Mouse (Mus musculus): Measurements from ENCODE around the gene Usp38.
A peak's percentile ranks its signal among the peaks of the same experiment; 100 is the strongest.
"Not testable (repeated sequence)": the region's sequence is repeated elsewhere in the genome, so short reads cannot be mapped to it uniquely, and the experiment has no call there.

The Usp38 gene

GRCm38 (mm10) chr8:81014789-81015699 is at the start of gene Usp38:
Gene Usp38, minus strand, starts transcription at chr8:81014928.
- peak; percentile 100 for DNase-seq (ENCODE audit: low spot score in 2 of 2)

GRCm38 (mm10) chr8:81062566-81062965 is 47.8 kb upstream of the Usp38 start:
- no peak for DNase-seq (ENCODE audit: low spot score in 2 of 2)

DNA sequence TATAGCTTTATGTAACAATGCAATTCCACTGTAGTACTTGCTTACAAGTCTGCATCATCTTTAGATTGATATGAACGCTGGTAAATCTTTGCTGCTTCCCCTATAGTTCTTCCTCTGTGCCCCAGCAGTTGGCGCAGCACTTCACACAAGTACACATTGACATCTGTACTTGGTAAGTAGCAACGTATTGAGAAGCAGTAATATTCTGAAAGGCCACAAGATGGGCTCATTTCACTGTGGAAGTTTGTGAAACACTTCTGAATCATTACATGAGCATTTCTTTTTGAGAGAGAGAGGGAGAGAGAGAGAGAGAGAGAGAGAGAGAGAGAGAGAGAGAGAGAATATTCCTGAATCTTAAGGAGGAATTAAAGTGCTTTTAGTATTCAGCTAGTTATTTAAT is 47.2 kb upstream of the Usp38 start:
- no peak for DNase-seq (ENCODE audit: low spot score in 2 of 2)

DNA sequence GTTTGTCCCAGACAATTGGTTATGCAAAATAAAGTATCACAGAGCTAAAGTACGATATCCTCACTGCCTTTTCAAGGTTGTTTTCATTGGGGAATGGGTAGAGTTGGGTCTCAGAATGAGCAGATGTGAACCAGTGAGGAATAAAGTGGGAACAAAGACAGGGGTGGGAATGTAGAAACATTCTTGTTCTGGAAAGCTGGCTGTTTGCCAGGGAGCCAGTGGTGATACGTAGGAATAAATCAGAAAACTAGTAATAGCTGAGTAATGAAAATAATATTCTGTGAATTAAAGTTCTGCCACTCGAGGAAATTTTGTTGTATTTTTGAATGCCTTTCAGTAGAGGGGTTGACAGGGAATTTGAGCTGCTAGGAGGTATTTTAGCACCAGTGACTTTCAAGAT is 29.5 kb upstream of the Usp38 start:
- no peak for DNase-seq (ENCODE audit: low spot score in 2 of 2)

DNA sequence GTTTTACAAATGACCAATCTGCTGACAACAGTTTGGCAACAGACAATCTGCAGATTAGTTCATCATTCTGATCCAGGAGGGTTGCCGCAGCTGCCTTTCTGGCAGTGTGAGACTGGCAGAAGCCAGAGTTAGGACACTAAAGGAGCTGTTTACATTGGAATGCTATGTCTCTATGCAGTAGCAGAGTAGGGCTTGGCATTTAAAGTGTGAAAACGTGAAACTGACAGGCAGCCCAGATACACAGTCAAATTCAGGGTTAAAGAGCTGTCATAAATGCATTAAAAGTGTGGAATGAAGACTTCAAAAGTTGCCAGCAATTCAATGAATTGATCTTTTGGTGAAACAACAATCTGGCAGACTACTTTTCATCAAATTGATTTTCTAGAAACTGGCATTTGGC is 13.3 kb upstream of the Usp38 start:
- no peak for DNase-seq (ENCODE audit: low spot score in 2 of 2)

DNA sequence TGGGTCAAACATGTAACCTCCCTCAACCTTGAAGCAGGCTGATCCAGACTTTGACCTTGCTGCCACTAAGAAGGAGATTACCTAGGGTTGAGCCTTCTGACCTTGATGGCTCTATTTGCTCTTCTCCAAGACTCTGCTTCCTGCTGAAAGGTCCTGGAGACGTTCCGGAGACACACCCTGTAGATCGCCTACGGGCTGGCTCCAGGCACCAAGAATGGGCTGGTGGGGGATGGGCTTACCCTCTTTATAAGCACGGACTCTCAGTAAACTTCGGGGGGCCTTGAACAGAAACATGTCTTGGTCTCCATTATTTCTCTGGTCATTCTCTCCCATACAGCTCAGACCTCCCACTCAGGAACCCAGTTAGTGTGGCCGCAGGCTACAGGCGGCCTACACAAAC is 2.8 kb upstream of the Usp38 start:
- not testable (repeated sequence) for DNase-seq (ENCODE audit: low spot score in 2 of 2)

DNA sequence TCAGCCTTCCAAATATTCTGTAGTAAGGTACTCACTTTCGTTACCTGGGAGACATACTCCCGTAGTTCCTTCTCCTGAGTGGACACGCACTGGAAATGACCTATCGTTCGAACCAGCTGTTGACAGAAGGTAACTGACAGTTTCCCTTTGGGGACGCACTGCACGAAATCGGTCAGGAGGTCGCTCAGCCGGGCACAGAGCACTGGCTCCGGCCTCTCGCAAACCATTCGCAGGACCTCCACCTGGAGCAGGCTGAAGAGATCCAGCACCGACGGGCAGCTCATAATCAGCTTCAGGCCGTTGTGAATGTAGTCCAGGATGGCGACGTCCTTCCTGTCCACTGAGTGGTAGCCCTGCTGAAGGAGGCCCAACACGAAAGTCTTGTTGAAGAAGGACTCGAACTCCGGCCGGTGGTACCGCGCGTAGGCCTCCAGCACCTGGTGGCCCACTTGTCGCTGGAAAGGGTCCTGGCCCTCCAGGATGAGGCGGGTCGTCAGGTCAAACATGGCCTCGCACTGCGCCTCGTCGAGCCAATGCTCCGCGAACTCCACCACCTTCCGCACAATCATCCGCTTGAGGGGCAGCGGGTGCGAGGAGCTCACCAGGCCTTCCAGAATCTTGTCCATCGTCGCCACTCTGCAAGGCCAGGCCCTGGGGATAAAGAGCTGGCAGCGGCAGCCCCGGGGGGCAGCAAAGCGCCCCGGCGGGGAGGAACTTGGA is 757 bp downstream of the Usp38 start:
- DNase-seq (ENCODE audit: low spot score in 2 of 2) = no peak

- DNase-seq (ENCODE audit: low spot score in 2 of 2) = no peak
Measured at GRCm38 (mm10) chr8:81012699-81013098, 2.0 kb downstream of the Usp38 start.

DNA sequence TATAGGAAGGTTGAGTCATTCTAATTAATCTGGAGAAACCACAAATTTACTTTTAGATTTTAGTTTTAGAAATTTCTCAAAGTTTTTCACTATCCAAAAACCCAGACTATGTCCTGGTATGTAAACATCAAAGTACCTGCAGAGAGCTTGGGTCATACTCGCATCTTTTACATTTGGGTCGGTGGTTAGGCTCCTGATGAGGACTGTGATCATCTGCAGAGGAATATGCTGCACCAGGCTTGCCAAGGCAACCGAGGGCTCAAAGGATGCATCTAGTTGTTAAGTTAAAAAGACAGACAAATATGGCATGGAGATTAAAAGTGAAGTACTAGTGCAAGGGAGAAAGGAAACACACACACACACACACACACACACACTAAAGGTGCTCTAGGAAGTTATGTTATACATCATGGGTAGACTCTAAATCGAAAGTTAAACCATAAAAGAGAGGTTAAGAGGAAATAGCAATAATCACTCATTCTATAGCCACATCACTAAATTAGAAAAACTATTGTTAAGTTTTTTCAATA is 2.6 kb downstream of the Usp38 start:
- DNase-seq (ENCODE audit: low spot score in 2 of 2) = no peak

DNA sequence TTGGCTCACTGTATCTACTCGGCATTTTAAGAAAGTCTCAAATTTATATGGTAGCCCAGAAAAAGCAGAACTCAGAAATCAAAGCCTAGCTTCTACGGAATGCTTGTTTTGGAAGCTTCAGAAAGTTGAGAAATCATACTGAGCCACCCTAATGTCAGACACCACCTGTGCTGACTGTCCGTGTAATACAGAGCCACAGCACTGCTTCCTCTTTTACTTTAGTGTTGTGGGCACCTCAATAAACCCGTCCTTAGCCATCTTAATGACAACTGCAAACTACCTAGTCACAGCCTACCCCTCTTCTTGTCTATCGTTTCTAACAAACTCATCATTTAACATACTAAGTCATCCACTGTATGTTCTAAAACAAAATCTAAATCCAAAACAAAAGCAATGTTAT is 4.3 kb downstream of the Usp38 start:
- DNase-seq (ENCODE audit: low spot score in 2 of 2) = no peak

DNA sequence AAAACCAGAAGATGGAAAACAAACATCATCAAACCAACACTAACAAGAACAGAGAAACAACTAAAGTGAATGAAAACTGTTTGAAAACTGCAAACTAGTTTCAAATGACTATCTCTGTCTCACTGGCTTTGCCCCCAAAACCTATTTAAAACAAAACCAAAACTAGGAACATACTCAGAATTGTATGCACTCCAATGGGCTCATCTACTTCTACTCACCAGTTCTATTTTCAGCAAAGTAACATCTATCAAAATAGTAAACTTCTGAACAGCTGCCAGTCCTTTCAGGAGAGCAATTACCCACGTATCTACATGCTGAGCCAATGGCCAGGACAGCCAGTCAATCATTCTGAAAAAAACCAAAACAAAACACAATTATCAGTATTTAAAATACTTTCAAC is 9.6 kb downstream of the Usp38 start:
- DNase-seq (ENCODE audit: low spot score in 2 of 2) = no peak

DNA sequence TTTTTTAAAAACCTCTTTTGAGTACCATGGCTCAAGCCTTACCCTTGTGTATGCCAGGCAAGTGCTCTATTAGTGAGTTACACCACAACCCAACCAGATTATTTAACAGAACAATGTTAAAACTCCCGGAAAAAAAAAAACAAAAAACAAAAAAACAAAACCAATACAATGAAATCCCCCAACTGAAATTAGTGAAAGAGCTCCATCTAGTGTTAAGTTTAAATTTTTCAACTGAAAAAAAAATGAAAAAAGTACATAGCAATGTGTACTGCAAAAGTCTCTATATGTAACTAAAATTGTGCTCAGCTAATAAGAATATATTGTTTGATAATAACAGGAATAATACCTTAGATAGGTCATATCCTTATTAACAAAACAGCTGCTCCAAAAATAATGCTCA is 18.1 kb downstream of the Usp38 start:
- no peak for DNase-seq (ENCODE audit: low spot score in 2 of 2)

DNA sequence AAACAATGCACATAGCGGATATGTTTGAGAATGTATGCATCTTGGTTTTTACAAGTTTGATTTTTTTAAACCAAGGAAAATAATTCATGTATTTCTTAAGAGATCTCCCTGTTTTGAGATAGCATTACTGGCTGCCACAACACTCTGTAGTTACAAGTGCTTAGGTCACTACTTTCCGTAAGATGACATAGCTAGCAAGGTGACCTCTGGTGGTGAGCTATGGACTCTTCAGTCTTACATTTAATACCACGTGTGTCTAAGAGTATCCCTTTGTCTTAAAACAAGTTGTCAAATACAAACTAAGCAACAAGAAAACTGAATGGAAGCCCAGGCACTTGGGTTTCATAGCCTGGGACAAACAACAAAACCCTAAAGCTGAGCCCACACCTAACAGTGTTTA is 22.8 kb downstream of the Usp38 start:
- DNase-seq (ENCODE audit: low spot score in 2 of 2) = no peak

- DNase-seq (ENCODE audit: low spot score in 2 of 2) = no peak
Measured at GRCm38 (mm10) chr8:80982829-80983228, 31.9 kb downstream of the Usp38 start.

DNA sequence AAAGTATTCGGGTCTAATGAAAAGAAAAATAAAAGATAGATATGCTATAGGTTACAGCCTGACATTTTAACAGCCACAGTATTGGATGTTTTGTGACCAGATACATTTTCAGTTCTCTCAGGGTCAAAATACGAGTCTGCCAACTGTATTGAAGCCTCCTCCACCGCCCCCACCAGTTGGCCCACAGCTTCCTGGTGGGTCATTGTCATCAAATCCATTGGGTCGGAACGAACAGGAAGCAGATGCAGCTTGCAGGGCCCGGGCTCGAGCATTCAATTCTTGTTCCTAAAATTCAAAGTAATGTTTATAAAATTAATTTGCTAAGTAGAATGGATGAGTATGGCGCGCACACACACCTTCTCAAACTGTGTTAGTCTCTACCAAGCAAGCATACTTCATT is 33.0 kb downstream of the Usp38 start:
- DNase-seq (ENCODE audit: low spot score in 2 of 2) = peak; percentile 38 to 66

- no peak for DNase-seq (ENCODE audit: low spot score in 2 of 2)
Measured at GRCm38 (mm10) chr8:80980063-80980462, 34.7 kb downstream of the Usp38 start.

GRCm38 (mm10) chr8:80977231-80977630 is 37.5 kb downstream of the Usp38 start:
- no peak for DNase-seq (ENCODE audit: low spot score in 2 of 2)

DNA sequence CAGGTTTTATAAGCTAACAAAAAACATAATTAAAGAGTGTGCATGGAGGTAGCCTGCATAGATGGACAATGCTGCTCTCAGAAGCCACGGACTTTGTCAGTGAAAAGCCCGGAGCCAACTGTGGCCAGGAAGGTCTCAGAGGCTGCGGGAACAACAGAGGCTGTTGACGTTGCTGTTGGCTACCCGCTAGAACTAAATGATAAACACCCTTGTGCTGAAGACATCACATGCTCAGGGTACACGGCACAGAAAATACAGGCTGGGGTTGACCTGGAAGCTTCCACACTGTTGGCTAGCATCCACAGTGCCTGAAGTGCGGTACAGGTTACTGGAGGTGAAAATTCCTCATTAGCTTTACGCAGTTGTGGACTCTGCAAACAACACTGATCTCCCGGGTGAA is 43.6 kb downstream of the Usp38 start:
- no peak for DNase-seq (ENCODE audit: low spot score in 2 of 2)

DNA sequence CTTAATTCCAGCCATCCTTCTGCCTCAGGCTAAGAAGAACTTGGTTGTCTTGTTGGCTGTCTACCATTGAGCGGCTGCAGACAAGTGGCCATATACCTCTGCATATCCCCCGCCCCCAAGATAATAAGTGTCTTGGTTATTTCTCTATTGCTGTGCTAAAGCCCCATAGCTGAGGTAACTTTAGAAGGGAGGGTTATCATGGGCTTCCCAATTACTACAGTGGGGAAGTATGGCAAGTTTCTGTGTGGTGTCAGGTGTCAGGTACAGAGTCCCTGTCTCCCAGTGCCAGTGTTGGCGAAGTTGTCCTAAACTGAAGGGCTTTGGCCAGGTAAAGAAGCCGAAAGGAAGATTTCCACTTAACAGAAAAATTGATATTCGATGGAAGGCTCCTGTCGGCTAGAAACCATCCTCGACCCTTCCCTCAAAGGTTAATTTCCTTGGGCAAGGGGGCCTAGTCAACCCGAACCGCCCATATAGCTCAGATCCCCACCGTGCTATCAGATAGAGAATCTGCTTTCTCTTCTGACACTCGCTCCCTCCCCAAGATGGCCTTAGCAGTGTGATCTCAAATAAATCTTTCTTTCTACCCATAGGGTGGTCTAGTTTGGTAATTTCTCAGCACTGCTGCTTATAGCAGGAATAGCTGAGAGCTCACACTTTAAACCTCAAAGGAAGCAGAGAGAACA is 44.6 kb downstream of the Usp38 start:
- no peak for DNase-seq (ENCODE audit: low spot score in 2 of 2)

DNA sequence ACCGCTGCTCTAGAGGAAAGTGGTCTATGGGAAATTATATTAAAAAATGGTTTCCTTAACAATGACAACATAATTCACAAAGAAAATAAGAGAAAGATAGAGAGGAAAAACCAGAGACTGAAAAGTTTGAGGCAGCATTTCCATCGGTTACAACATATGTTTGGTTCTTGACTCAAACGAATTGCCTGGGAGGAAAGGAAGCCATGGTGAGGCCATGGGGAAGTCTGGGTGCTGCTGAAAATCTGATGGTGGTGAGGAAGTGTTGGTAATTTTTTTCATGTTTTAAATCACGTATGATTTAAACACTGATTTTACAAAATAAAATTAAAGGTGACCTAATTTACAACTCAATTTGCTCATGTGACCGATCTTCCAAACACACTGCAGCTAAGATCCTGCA is 45.3 kb downstream of the Usp38 start:
- DNase-seq (ENCODE audit: low spot score in 2 of 2) = no peak

DNA sequence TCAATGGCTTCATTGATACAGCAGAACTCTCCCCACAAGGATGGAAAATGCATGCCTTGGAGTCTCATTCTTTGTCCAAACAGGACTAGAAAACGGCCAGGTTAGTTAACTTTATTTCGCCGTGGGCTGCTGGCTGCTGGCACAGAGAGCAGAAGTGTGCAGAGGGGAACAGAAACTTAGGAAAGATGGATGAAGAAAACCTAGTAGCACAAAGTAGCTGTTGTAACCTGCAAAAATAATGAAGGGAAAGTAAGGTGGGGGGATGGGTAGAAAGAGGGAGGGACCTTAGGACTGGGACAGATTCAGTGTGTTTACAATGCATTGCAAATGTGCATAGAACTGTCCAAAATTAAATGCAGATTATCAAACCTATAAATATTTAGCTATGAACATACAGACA is 51.6 kb downstream of the Usp38 start:
- no peak for DNase-seq (ENCODE audit: low spot score in 2 of 2)

DNA sequence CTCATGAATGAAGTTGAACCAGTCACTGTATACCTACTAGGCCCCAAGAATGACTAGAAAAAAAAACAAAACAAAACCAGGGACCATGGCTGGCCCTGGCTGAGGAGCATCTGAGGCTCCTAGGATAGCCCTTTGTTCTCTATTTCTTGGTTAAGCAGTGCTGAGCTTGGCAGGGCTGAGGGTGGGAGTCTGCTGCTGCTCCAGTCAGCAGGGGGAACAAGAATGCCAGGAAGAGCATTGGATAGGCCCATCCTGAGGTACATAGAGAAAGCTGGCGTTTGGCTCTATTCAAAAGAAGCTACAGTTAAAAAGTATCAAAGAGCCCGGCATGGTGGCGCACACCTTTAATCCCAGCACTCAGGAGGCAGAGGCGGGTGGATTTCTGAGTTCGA is 52.1 kb downstream of the Usp38 start:
- DNase-seq (ENCODE audit: low spot score in 2 of 2) = no peak

Data from spleen, postnatal 4 days (tissue).